ENCODE assay signal across 7 mouse cellular contexts in the genomic region with DNA sequence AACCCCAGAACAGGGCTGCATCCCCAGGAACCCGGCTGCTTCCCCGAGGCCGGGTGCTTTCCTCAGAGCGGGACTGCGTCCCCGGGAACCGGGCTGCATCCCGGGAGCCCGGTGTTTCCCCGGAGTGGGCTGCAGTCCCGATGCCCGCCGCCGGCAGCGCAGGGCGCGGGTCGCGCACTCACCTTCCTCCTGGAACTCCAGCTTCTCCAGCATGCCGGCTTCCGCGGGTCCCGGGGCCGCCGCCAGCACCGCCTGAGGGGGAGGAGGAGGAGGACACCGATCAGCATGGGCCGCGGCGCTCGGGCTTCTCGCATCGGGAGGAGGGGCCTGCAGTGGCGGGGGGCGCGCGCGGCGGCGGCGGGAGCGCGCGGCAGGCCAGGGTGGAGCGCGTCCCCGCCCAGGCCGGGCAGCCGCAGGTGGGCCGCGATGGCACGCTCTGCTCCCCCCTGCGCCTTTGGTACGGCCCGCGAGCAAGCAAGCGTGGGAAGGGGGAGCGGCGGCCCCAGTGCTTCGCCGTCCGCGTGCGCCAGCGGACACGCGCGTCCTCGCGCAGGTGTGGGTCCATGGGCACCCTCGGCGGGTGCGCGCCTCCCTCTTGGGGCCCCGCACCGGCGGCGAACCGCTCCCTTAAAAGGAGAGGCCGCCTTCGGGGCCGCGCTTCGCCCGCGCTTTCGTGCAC.
DNase-seq lines count a peak whose midpoint lies in the region; ATAC-seq and TF ChIP-seq lines count a peak whose summit lies in the region.

No protein-coding gene starts in this region.

- peak overlapping the region; percentile 78 for H3K9ac ChIP-seq in intestine, postnatal 0 days (ENCODE audit: low read depth, low read length)
- H3K9ac ChIP-seq in midbrain, embryonic 14.5 days (replicated peaks; ENCODE audit: low read length) = peak overlapping the region; percentile 96

- H3K27me3 ChIP-seq in intestine, postnatal 0 days (replicated peaks; ENCODE audit: control insufficient read depth, insufficient read depth, low read length) = no peaks in the 10 kb centered on the region
- no peaks in the 10 kb centered on the region for H3K27me3 ChIP-seq in limb, embryonic 10.5 days (ENCODE audit: low read depth, poor library complexity, severe bottlenecking)
- H3K27me3 ChIP-seq in midbrain, embryonic 14.5 days (ENCODE audit: control insufficient read depth, insufficient read depth, low read length) = no peaks in the 10 kb centered on the region

- no peaks in the 10 kb centered on the region for H3K9me3 ChIP-seq in intestine, postnatal 0 days (ENCODE audit: control insufficient read depth)
- no peaks in the 10 kb centered on the region for H3K9me3 ChIP-seq in limb, embryonic 10.5 days (replicated peaks)
- H3K9me3 ChIP-seq in midbrain, embryonic 14.5 days (ENCODE audit: control insufficient read depth, low read length) = no peaks in the 10 kb centered on the region

- H3K4me1 ChIP-seq in intestine, postnatal 0 days (replicated peaks; ENCODE audit: control insufficient read depth, insufficient read depth, low read length) = no peaks in the 10 kb centered on the region
- H3K4me1 ChIP-seq in limb, embryonic 10.5 days = peaks cover 19% of the 10 kb centered on the region
- peaks cover 13% of the 10 kb centered on the region; the same call in 1 of the 2 replicates for H3K4me1 ChIP-seq in midbrain, embryonic 14.5 days (ENCODE audit: control insufficient read depth, insufficient read depth, low read length)

- TF ChIP-seq CTCF in intestine, postnatal 0 days (IDR thresholded peaks at IDR 0.05; ENCODE audit: low read depth) = peak; percentile 70

- peak overlapping the region; percentile 97 for H3K27ac ChIP-seq in intestine, postnatal 0 days (ENCODE audit: low read depth, low read length)
- peak overlapping the region; percentile 96 for H3K27ac ChIP-seq in limb, embryonic 10.5 days
- peak overlapping the region; percentile 94 for H3K27ac ChIP-seq in midbrain, embryonic 14.5 days (replicated peaks; ENCODE audit: low read depth, low read length)

- ATAC-seq in intestine, postnatal 0 days = peak; percentile 90
- ATAC-seq in midbrain, embryonic 14.5 days (ENCODE audit: low FRiP score, low TSS enrichment) = peak; percentile 94

- H3K4me3 ChIP-seq in intestine, postnatal 0 days (ENCODE audit: low read depth, low read length) = peak overlapping the region; percentile 88
- H3K4me3 ChIP-seq in limb, embryonic 10.5 days = peak overlapping the region; percentile 83
- peak overlapping the region; percentile 90 for H3K4me3 ChIP-seq in midbrain, embryonic 14.5 days (replicated peaks; ENCODE audit: low read depth, low read length)

- peak overlapping the region; percentile 87 for H3K4me2 ChIP-seq in intestine, postnatal 0 days (replicated peaks; ENCODE audit: low read depth)
- H3K4me2 ChIP-seq in midbrain, embryonic 14.5 days (ENCODE audit: low read length) = peak overlapping the region; percentile 73

- peaks cover 11% of the 10 kb centered on the region; the same call in 1 of the 2 replicates for H3K36me3 ChIP-seq in intestine, postnatal 0 days (ENCODE audit: control insufficient read depth, insufficient read depth)
- H3K36me3 ChIP-seq in limb, embryonic 10.5 days = peaks cover 8% of the 10 kb centered on the region; the same call in 1 of the 2 replicates
- peaks cover 10% of the 10 kb centered on the region; the same call in 1 of the 2 replicates for H3K36me3 ChIP-seq in midbrain, embryonic 14.5 days (ENCODE audit: control insufficient read depth, insufficient read depth, low read length)

- under 1% methylated on average over 69 of the region's 87 CpGs for WGBS in intestine, postnatal 0 days
- 0% methylated on average over 78 of the region's 87 CpGs for WGBS in limb, embryonic 10.5 days
- WGBS in midbrain, embryonic 14.5 days = 0% methylated on average over 73 of the region's 87 CpGs

- peak; percentile 80 for DNase-seq in adrenal gland, adult 8-10 months
- DNase-seq in embryo, embryonic 10.5 days (ENCODE audit: low spot score) = peak; percentile 90
- peak; percentile 62 to 80 for DNase-seq in gastrocnemius, postnatal 4 days (ENCODE audit: low spot score in 2 of 2)
- peak; percentile 90 for DNase-seq in limb, embryonic 10.5 days (ENCODE audit: low spot score)
- peak; percentile 96 for DNase-seq in midbrain, embryonic 14.5 days
- DNase-seq in spleen, adult 18-20 months = peak; percentile 91

Comparison
In these comparisons a context has a peak if more than half of its experiments do, and no peak if none do; other contexts are left out.
1. Peak in every context shown above with its lines: DNase-seq, ATAC-seq, H3K4me3 ChIP-seq and H3K27ac ChIP-seq.